Mouse (Mus musculus): Measurements from ENCODE around the gene Ost4. TPM values are rescaled to one million over a fixed set of nuclear protein-coding genes. Genes with fewer than 3 reads are reported as not detected.

Gene Ost4
- total and polyA plus RNA-seq, 3 experiments = 220 to 478 (median 321) TPM

GRCm38 (mm10) chr5:30931378-30931777, 23.8 kb upstream of the Ost4 start:
- no peak for TF ChIP-seq RAD21 (IDR thresholded peaks at IDR 0.05; ENCODE audit: low read depth, low read length)
- TF ChIP-seq CHD1 (IDR thresholded peaks at IDR 0.05; ENCODE audit: low read depth, low read length) = no peak
- no peak for TF ChIP-seq HCFC1 (IDR thresholded peaks at IDR 0.05; ENCODE audit: low read depth, low read length)
- TF ChIP-seq MAFK (IDR thresholded peaks at IDR 0.05; ENCODE audit: borderline replicate concordance, low read depth, low read length) = no peak
- no peak for TF ChIP-seq ZC3H11A (IDR thresholded peaks at IDR 0.05; ENCODE audit: low read depth, low read length)
- no peak for TF ChIP-seq POLR2AphosphoS5 (IDR thresholded peaks at IDR 0.05; ENCODE audit: borderline replicate concordance, low read depth, low read length)
- TF ChIP-seq E2F4 (IDR thresholded peaks at IDR 0.05; ENCODE audit: borderline replicate concordance, low read depth, low read length) = no peak
- no peak for TF ChIP-seq JUND (IDR thresholded peaks at IDR 0.05; ENCODE audit: low read depth, low read length)
- no peak for TF ChIP-seq UBTF (IDR thresholded peaks at IDR 0.05; ENCODE audit: borderline replicate concordance, insufficient read depth, low read depth, low read length)
- no peak for TF ChIP-seq CHD2 (IDR thresholded peaks at IDR 0.05; ENCODE audit: low read length)
- no peak for TF ChIP-seq NELFE (IDR thresholded peaks at IDR 0.05; ENCODE audit: low read depth, low read length)
- TF ChIP-seq SMC3 (IDR thresholded peaks at IDR 0.05; ENCODE audit: low read depth, low read length) = no peak
- TF ChIP-seq ZMIZ1 (IDR thresholded peaks at IDR 0.05; ENCODE audit: low read depth, low read length) = no peak
- no peak for TF ChIP-seq POLR2AphosphoS2 (IDR thresholded peaks at IDR 0.05; ENCODE audit: low read length)

GRCm38 (mm10) chr5:30930846-30931245, 23.3 kb upstream of the Ost4 start:
- no peaks in the 10 kb centered on the region for H3K27me3 ChIP-seq (ENCODE audit: control insufficient read depth in 1 of 2, insufficient read depth in 2 of 2, low read length in 2 of 2)
- H3K4me1 ChIP-seq (ENCODE audit: control insufficient read depth in 1 of 2, insufficient read depth in 2 of 2, low read length in 2 of 2) = no peaks in the 10 kb centered on the region
- no peaks in the 10 kb centered on the region for H3K9me3 ChIP-seq (replicated peaks; ENCODE audit: insufficient read depth, low read length)
- no peaks in the 10 kb centered on the region for H3K79me2 ChIP-seq (ENCODE audit: control insufficient read depth, insufficient read depth, low read length, poor library complexity)
- H3K27ac ChIP-seq (ENCODE audit: control insufficient read depth, low read depth, low read length) = no peak overlapping the region
- H3K36me3 ChIP-seq (ENCODE audit: control insufficient read depth in 1 of 2, insufficient read depth in 2 of 2, low read length in 2 of 2) = no peaks in the 10 kb centered on the region
- TF ChIP-seq ZNF384 (IDR thresholded peaks at IDR 0.05; ENCODE audit: low read depth, low read length) (no peak), POLR2AphosphoS5 (IDR thresholded peaks at IDR 0.05; ENCODE audit: borderline replicate concordance, low read depth, low read length) (no peak), POLR2AphosphoS2 (IDR thresholded peaks at IDR 0.05; ENCODE audit: low read length) (no peak), GABPA (IDR thresholded peaks at IDR 0.05; ENCODE audit: low read depth, low read length) (no peak), MYC (IDR thresholded peaks at IDR 0.05; ENCODE audit: low read depth, low read length) (no peak), MYB (IDR thresholded peaks at IDR 0.05; ENCODE audit: low read depth, low read length) (no peak), SMC3 (IDR thresholded peaks at IDR 0.05; ENCODE audit: low read depth, low read length) (no peak), TCF12 (IDR thresholded peaks at IDR 0.05; ENCODE audit: low read depth, low read length) (no peak), ZMIZ1 (IDR thresholded peaks at IDR 0.05; ENCODE audit: low read depth, low read length) (no peak), ETS1 (IDR thresholded peaks at IDR 0.05; ENCODE audit: low read depth, low read length) (no peak), MXI1 (IDR thresholded peaks at IDR 0.05; ENCODE audit: low read depth, low read length) (no peak), GATA1 (IDR thresholded peaks at IDR 0.05; ENCODE audit: low read depth, low read length) (no peak), EP300 (IDR thresholded peaks at IDR 0.05; ENCODE audit: low read depth in 1 of 2, low read length in 2 of 2) (no peak), USF1 (IDR thresholded peaks at IDR 0.05; ENCODE audit: low read depth, low read length) (no peak), CTCF (IDR thresholded peaks at IDR 0.05 in 2 of 3, conservative IDR thresholded peaks at IDR 0.05 in 1 of 3; ENCODE audit: control insufficient read depth in 1 of 3, insufficient read depth in 1 of 3, low read depth in 2 of 3, low read length in 3 of 3, poor library complexity in 1 of 3, severe bottlenecking in 1 of 3) (no peak), SIN3A (IDR thresholded peaks at IDR 0.05; ENCODE audit: low read length) (no peak), UBTF (IDR thresholded peaks at IDR 0.05; ENCODE audit: borderline replicate concordance, insufficient read depth, low read depth, low read length) (no peak), E2F4 (IDR thresholded peaks at IDR 0.05; ENCODE audit: borderline replicate concordance, low read depth, low read length) (no peak)
- H3K4me3 ChIP-seq (ENCODE audit: control insufficient read depth in 1 of 2, insufficient read depth in 1 of 2, low read depth in 2 of 2, low read length in 2 of 2) = no peak overlapping the region
- no peak overlapping the region for H3K9ac ChIP-seq (ENCODE audit: control insufficient read depth, low read depth, low read length, poor library complexity, severe bottlenecking)
- DNase-seq (ENCODE audit: low read depth, low spot score) = no peak

More at GRCm38 (mm10) chr5:30931378-30931777, 23.8 kb upstream of the Ost4 start:
- DNase-seq (ENCODE audit: low read depth, low spot score) = no peak
- H3K36me3 ChIP-seq (ENCODE audit: control insufficient read depth in 1 of 2, insufficient read depth in 2 of 2, low read length in 2 of 2) = no peaks in the 10 kb centered on the region
- no peak overlapping the region for H3K9ac ChIP-seq (ENCODE audit: control insufficient read depth, low read depth, low read length, poor library complexity, severe bottlenecking)
- no peaks in the 10 kb centered on the region for H3K9me3 ChIP-seq (replicated peaks; ENCODE audit: insufficient read depth, low read length)
- no peaks in the 10 kb centered on the region for H3K4me1 ChIP-seq (ENCODE audit: control insufficient read depth in 1 of 2, insufficient read depth in 2 of 2, low read length in 2 of 2)
- no peaks in the 10 kb centered on the region for H3K79me2 ChIP-seq (ENCODE audit: control insufficient read depth, insufficient read depth, low read length, poor library complexity)
- no peak overlapping the region for H3K27ac ChIP-seq (ENCODE audit: control insufficient read depth, low read depth, low read length)
- no peak overlapping the region for H3K4me3 ChIP-seq (ENCODE audit: control insufficient read depth in 1 of 2, insufficient read depth in 1 of 2, low read depth in 2 of 2, low read length in 2 of 2)
- no peaks in the 10 kb centered on the region for H3K27me3 ChIP-seq (ENCODE audit: control insufficient read depth in 1 of 2, insufficient read depth in 2 of 2, low read length in 2 of 2)
